Mouse (Mus musculus) c-Kit-positive CD71-negative TER-119-negative erythroid progenitor cells, embryonic 14.5 days (primary cell): ENCODE measurements around the gene Cdc42se1.

Source experiments
- DNase-seq: peaks from one replicate; pipeline ENCODE4 v3.0.0-alpha.2; 2013; ENCODE audit warnings: low read depth

The Cdc42se1 gene

GRCm38 (mm10) chr3:95250783-95251424 lies 22.4 kb downstream of the Cdc42se1 start, which contains the start of gene Bnipl:
Gene Bnipl (minus strand): TSS chr3:95251193.
- no peak for DNase-seq

- DNase-seq: no peak
Observed at GRCm38 (mm10) chr3:95256931-95257330, 28.4 kb downstream of the Cdc42se1 start.

- DNase-seq: no peak
Observed at GRCm38 (mm10) chr3:95261975-95262374, 33.4 kb downstream of the Cdc42se1 start.

GRCm38 (mm10) chr3:95263089-95263739 lies 34.7 kb downstream of the Cdc42se1 start:
- DNase-seq: peak; percentile 57

GRCm38 (mm10) chr3:95264724-95265123 lies 36.2 kb downstream of the Cdc42se1 start:
- DNase-seq: no peak

- DNase-seq: no peak
Observed at GRCm38 (mm10) chr3:95266052-95266451, 37.5 kb downstream of the Cdc42se1 start.

GRCm38 (mm10) chr3:95267855-95268254 lies 39.3 kb downstream of the Cdc42se1 start:
- no peak for DNase-seq

- no peak for DNase-seq
Observed at GRCm38 (mm10) chr3:95269789-95270188, 41.3 kb downstream of the Cdc42se1 start.

- DNase-seq: no peak
Observed at GRCm38 (mm10) chr3:95270766-95271364, 42.3 kb downstream of the Cdc42se1 start.

GRCm38 (mm10) chr3:95273471-95273870 lies 44.9 kb downstream of the Cdc42se1 start:
- no peak for DNase-seq

GRCm38 (mm10) chr3:95274453-95274852 lies 45.9 kb downstream of the Cdc42se1 start:
- DNase-seq: no peak

GRCm38 (mm10) chr3:95275161-95275560 lies 46.6 kb downstream of the Cdc42se1 start:
- DNase-seq: no peak

- DNase-seq: no peak
Observed at GRCm38 (mm10) chr3:95276428-95276934, 47.9 kb downstream of the Cdc42se1 start.

- no peak for DNase-seq
Observed at GRCm38 (mm10) chr3:95277149-95277551, 48.6 kb downstream of the Cdc42se1 start.

GRCm38 (mm10) chr3:95280747-95281146 lies 52.2 kb downstream of the Cdc42se1 start:
- no peak for DNase-seq

GRCm38 (mm10) chr3:95281216-95282126 lies 52.9 kb downstream of the Cdc42se1 start, which contains the start of the genes Mindy1 and Prune1:
Gene Mindy1 (plus strand): TSS chr3:95281345.
Gene Prune1 (minus strand): TSS chr3:95282076.
- peak; percentile 95 for DNase-seq

- DNase-seq: no peak
Observed at GRCm38 (mm10) chr3:95282381-95282864, 53.9 kb downstream of the Cdc42se1 start.

GRCm38 (mm10) chr3:95282865-95283588 lies 54.5 kb downstream of the Cdc42se1 start:
- no peak for DNase-seq

GRCm38 (mm10) chr3:95283589-95283941 lies 55.0 kb downstream of the Cdc42se1 start:
- no peak for DNase-seq

GRCm38 (mm10) chr3:95284062-95284461 lies 55.5 kb downstream of the Cdc42se1 start:
- DNase-seq: no peak
